37 mouse cellular contexts compared by ENCODE assay signal in genomic region chr13:104821192-104821591, GRCm38 (mm10). TPM values are rescaled to one million over a fixed set of nuclear protein-coding genes. Genes with fewer than 3 reads are reported as not detected.
"Had no signal": no experiment of that assay in that cellular context is flagged by ENCODE, and none has a peak within 500 bp of the region (broad histone marks: within the 10 kb centered on the region; RNA-seq: fewer than 3 reads in every experiment).

No protein-coding gene starts in this region.

- H3K27me3 ChIP-seq: heart, embryonic 12.5 days; heart, embryonic 13.5 days; heart, embryonic 15.5 days; hindbrain, embryonic 12.5 days; hindbrain, embryonic 13.5 days; hindbrain, embryonic 15.5 days; intestine, embryonic 15.5 days; kidney, embryonic 15.5 days had no signal

- DNase-seq: heart, postnatal 14 days; heart, postnatal 36 days; heart, postnatal 4 days; kidney, adult 11 months; kidney, adult 18-20 months; kidney, adult 2 months; kidney, adult 8-10 months; kidney, adult 9 months; kidney, postnatal 10 days; kidney, postnatal 14 days; kidney, postnatal 25 days; kidney, postnatal 36 days; kidney, postnatal 4 days; layer of hippocampus, adult 9-11 months; layer of hippocampus, postnatal 36 days had no signal

- H3K9ac ChIP-seq: heart, embryonic 12.5 days; heart, embryonic 13.5 days; heart, embryonic 15.5 days; hindbrain, embryonic 12.5 days; hindbrain, embryonic 13.5 days; hindbrain, embryonic 14.5 days; hindbrain, embryonic 15.5 days; intestine, embryonic 15.5 days; kidney, embryonic 15.5 days had no signal

- H3K4me3 ChIP-seq: heart, embryonic 10.5 days; heart, embryonic 12.5 days; heart, embryonic 13.5 days; heart, embryonic 15.5 days; hindbrain, embryonic 10.5 days; hindbrain, embryonic 12.5 days; hindbrain, embryonic 13.5 days; hindbrain, embryonic 15.5 days; intestine, embryonic 15.5 days; kidney, embryonic 15.5 days; layer of hippocampus, adult 2 months had no signal

- H3K9me3 ChIP-seq: heart, embryonic 10.5 days; heart, embryonic 12.5 days; heart, embryonic 13.5 days; heart, embryonic 15.5 days; hindbrain, embryonic 10.5 days; hindbrain, embryonic 12.5 days; hindbrain, embryonic 13.5 days; hindbrain, embryonic 15.5 days; intestine, embryonic 15.5 days; kidney, embryonic 15.5 days had no signal

- H3K36me3 ChIP-seq: hindbrain, embryonic 13.5 days; hindbrain, embryonic 15.5 days; intestine, embryonic 15.5 days had no signal

- H3K27ac ChIP-seq: heart, embryonic 10.5 days; heart, embryonic 13.5 days; heart, embryonic 15.5 days; hindbrain, embryonic 10.5 days; hindbrain, embryonic 12.5 days; hindbrain, embryonic 13.5 days; hindbrain, embryonic 14.5 days; hindbrain, embryonic 15.5 days; hindbrain, postnatal 0 days; intestine, embryonic 15.5 days; kidney, embryonic 15.5 days; kidney, postnatal 0 days; layer of hippocampus, adult 2 months had no signal

RNA-seq across cellular contexts. Expression of gene Shisal2b, which starts 42.5 kb away (rescaled TPM):
- total RNA-seq: heart, postnatal 14 days; heart, postnatal 25 days; heart, postnatal 36 days; hematopoietic stem cell, adult 5-6 weeks; layer of hippocampus, adult 18-20 months had no signal
- polyA plus RNA-seq: heart, embryonic 14.5 days; heart, embryonic 15.5 days; heart, embryonic 16.5 days; heart, postnatal 0 days; hindbrain, embryonic 10.5 days; hindbrain, embryonic 11.5 days; intestine, embryonic 14.5 days; kidney, adult 2 months had no signal
